Mouse (Mus musculus) small intestine, adult 2 months (tissue): ENCODE results near the gene Bbs2.

Experiments
- CTCF ChIP-seq: fragments of 200-500 bp; IDR thresholded peaks from 2 replicates; pipeline ENCODE4 v1.5.1; 2012; ENCODE audit warnings: low read depth, mild to moderate bottlenecking, control low read depth, inconsistent platforms, low read length, moderate library complexity, mixed read lengths; ENCODE audit not compliant: insufficient replicate concordance, insufficient read length; ENCODE audit errors: extremely low read depth
- POLR2A ChIP-seq: fragments of 200-500 bp; IDR thresholded peaks from 2 replicates; pipeline ENCODE4 v1.6.1; 2012; ENCODE audit warnings: low read depth, mild to moderate bottlenecking, control low read depth, inconsistent platforms, low read length, moderate library complexity

- TF ChIP-seq POLR2A (no peak), CTCF (peak; percentile 11; the same call in 1 of the 2 replicates)
These were observed 41.4 kb downstream of the Bbs2 start for GRCm38 (mm10) chr8:94057157-94057854.
